ENCODE assay signal across 9 mouse cellular contexts in genomic region chr13:102811129-102811832, GRCm38 (mm10).
DNase-seq lines count a peak whose midpoint lies in the region; ATAC-seq lines count a peak whose summit lies in the region.
"Had no signal": no experiment of that assay in that cellular context is flagged by ENCODE, and none has a peak within 500 bp of the region (broad histone marks: within the 10 kb centered on the region; RNA-seq: fewer than 3 reads in every experiment).

No protein-coding gene starts in this region.

- no peak overlapping the region for H3K27ac ChIP-seq in hindbrain, embryonic 11.5 days (ENCODE audit: low read depth, low read length)
- H3K27ac ChIP-seq in lung, embryonic 15.5 days: no peak overlapping the region

- H3K27me3 ChIP-seq in hindbrain, embryonic 11.5 days (ENCODE audit: control insufficient read depth, insufficient read depth, low read length): no peaks in the 10 kb centered on the region
- H3K27me3 ChIP-seq in lung, embryonic 15.5 days: no peaks in the 10 kb centered on the region

- H3K4me1 ChIP-seq in hindbrain, embryonic 11.5 days (replicated peaks; ENCODE audit: control insufficient read depth, insufficient read depth, low read length): 0 out of 2 replicates have a peak, but pooled peaks cover 2% of the 10 kb centered on the region
- peaks cover 13% of the 10 kb centered on the region for H3K4me1 ChIP-seq in lung, embryonic 15.5 days

- H3K9me3 ChIP-seq in hindbrain, embryonic 11.5 days (ENCODE audit: control insufficient read depth, low read length): no peaks in the 10 kb centered on the region
- H3K9me3 ChIP-seq in lung, embryonic 15.5 days: no peaks in the 10 kb centered on the region
- H3K9me3 ChIP-seq: G1E had no signal

- ATAC-seq in hindbrain, embryonic 11.5 days (ENCODE audit: low FRiP score): peak; percentile 93
- peak; percentile 52; the same call in 1 of the 2 replicates for ATAC-seq in lung, embryonic 15.5 days (ENCODE audit: borderline replicate concordance, extremely low read depth, low FRiP score, low TSS enrichment)

- H3K36me3 ChIP-seq in hindbrain, embryonic 11.5 days (ENCODE audit: control insufficient read depth, insufficient read depth, low read length): no peaks in the 10 kb centered on the region
- no peaks in the 10 kb centered on the region; the same call in 1 of the 2 replicates for H3K36me3 ChIP-seq in lung, embryonic 15.5 days
- H3K36me3 ChIP-seq: G1E had no signal

- no peak overlapping the region for H3K9ac ChIP-seq in hindbrain, embryonic 11.5 days (ENCODE audit: low read depth, low read length)
- H3K9ac ChIP-seq in lung, embryonic 15.5 days: no peak overlapping the region

- WGBS in hindbrain, embryonic 11.5 days: 15% methylated on average over 15 of the region's 15 CpGs
- WGBS in lung, embryonic 15.5 days: 9% methylated on average over 15 of the region's 15 CpGs

- peak; percentile 42 for DNase-seq in ES-CJ7 (ENCODE audit: low read depth, low spot score)
- DNase-seq in cerebellum, adult 9-11 months: peak; percentile 41
- DNase-seq in frontal cortex, postnatal 14 days (ENCODE audit: low spot score in 2 of 2): peak; percentile 22 to 26
- DNase-seq in hindbrain, embryonic 11.5 days (ENCODE audit: low spot score): peak; percentile 76
- DNase-seq in layer of hippocampus, postnatal 10 days (ENCODE audit: low spot score in 2 of 2): peak; percentile 39 to 52
- peak; percentile 46 for DNase-seq in right cerebral cortex, adult 18-20 months
- no peak for DNase-seq in thymus, postnatal 36 days

- H3K4me2 ChIP-seq in hindbrain, embryonic 11.5 days (replicated peaks; ENCODE audit: low read depth, low read length): peak overlapping the region; percentile 12; the same call in 1 of the 2 replicates
- H3K4me2 ChIP-seq in lung, embryonic 15.5 days: peak overlapping the region; percentile 54

- H3K4me3 ChIP-seq in hindbrain, embryonic 11.5 days (ENCODE audit: low read depth, low read length): no peak overlapping the region
- H3K4me3 ChIP-seq in lung, embryonic 15.5 days: peak overlapping the region; percentile 26

Comparison
In these comparisons a context has a peak if more than half of its experiments do, and no peak if none do; other contexts are left out.
1. DNase-seq: peak in ES-CJ7 (single experiment), cerebellum, adult 9-11 months (single experiment), frontal cortex, postnatal 14 days (2 of 2), hindbrain, embryonic 11.5 days (single experiment), layer of hippocampus, postnatal 10 days (2 of 2) and right cerebral cortex, adult 18-20 months (single experiment); none in thymus, postnatal 36 days (0 of 2).